Mouse (Mus musculus) heart, postnatal 36 days (tissue): ENCODE results near the gene Dcaf6. TPM values are rescaled to one million over a fixed set of nuclear protein-coding genes. Genes with fewer than 3 reads are reported as not detected.

ENCODE experiments used
- DNase-seq, 2 experiments: peaks; one replicate each; pipeline ENCODE4 v3.0.0; 2021 to 2022
- intact Hi-C: fragments of 180-260 bp; cut with DNase I; formaldehyde crosslinking; loops from one replicate; pipeline ENCODE4 v1.15.1; 2025
- total RNA-seq, 2 experiments: library from RNA; stranded (reverse); gene quantifications; 2 replicates each; pipeline ENCODE4 v1.2.3; 2021

Dcaf6 gene
- 100 to 1,000 TPM; 104 to 106 TPM for total RNA-seq

DNA sequence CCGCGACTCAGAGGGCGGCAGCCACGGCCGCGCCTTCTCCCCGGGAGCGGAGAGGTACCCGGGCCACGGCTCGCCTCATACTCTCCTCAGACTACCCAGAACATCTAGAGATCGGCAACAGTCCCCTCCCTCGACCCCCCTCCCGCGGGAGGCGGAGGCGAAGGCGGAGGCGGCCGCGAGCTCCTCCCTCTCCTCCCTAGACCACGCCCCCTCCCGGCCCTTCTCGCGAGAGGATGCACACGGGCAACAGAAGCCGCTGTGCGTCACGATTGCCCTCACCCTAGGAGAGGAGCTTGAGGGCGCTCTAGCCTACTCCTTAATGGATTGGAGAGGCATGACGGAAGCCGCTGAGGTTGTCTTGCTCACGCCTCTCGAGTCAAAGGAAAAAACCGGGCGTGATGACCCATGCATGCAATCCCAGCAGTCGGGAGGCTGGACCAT lies at the start of gene Dcaf6, which contains the start of gene Mpc2:
TSS of gene Dcaf6 (minus strand) at position 116 of the 441 bp plus-strand sequence.
TSS of gene Mpc2 (plus strand) at position 278 of the 441 bp plus-strand sequence.
- intact Hi-C loops, result loop anchor here (5.0 to 10.0 kb wide), 5 partner anchors 42 to 542 kb away; partner anchors contain the start of genes Creg1, Pou2f1 and Tiprl

DNA sequence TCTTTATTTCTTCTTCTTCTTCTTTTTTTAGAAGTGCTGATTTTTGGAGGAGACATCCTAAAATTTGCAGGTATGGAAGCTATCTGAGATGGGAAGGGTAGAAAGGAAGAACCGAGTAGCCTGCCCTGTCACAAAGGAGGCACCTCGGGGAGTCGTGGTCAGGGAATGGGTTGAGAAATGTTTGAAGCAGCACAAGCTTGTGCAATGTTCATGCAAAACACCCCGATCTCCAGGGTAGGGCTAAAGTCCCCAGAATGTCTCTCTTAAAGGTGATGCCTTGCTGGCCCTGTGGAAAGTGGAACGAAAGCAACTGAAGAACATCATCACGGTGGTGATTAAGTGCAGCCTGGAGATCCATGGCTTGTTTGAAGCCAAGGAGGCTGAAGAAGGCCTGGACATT lies 46.0 kb upstream of the Dcaf6 start:
- DNase-seq, result no peak
- intact Hi-C loops, result loop anchor here (10.0 kb wide), 1 partner anchor 122 kb away; no protein-coding TSS in a partner anchor

More for the DNA sequence above, at the start of gene Dcaf6, which contains the start of gene Mpc2:
- DNase-seq, result peak; percentile 100

GRCm38 (mm10) chr1:165503307-165504024 lies 43.2 kb upstream of the Dcaf6 start:
- DNase-seq, result peak; percentile 51 to 55
- intact Hi-C loops, result loop anchor here (2.0 to 10.0 kb wide), 3 partner anchors 41 to 251 kb away; partner anchors contain the start of genes Dcaf6 and Mpc2

DNA sequence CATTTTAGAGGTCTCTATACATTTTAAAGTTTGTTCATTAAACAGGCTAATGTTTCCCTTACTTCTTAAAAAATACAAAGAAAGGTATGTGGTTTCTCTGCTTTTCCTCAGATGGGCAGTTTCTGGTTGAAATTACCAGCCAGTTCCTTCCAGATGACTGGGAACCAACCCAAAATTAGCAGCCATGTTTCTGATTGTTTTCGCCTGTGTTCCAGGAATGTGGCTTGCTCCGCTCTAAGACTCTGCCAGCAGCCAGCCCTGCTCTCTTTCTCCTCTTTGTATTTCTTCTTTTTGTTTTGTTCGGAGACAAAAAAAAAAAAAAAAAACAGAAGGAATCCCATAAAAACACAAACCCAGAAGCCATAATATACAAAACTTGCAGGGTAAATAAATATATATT lies 38.6 kb upstream of the Dcaf6 start:
- DNase-seq, result no peak
- intact Hi-C loops, result no loop called here

- intact Hi-C loops, result no loop called here
- DNase-seq, result no peak
Observed at GRCm38 (mm10) chr1:165489197-165489596, 28.9 kb upstream of the Dcaf6 start.

DNA sequence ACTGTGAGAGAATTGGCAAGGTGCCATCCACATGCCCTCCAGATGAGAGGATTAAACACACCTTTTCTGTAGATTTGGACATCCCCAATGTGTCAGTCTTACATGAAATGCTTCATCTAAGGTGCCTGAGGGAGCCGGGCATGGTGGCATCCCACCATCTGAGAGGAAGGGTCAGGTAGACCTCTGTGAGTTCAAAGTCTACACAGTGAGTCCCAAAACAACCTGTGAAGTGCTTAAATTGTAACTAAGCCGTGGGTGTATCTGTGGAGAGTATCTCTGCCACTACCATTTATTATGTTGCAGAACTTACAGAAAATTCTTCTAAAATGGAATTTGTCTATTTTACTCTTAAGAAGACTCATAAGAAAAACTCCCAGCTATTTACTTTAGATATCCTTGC lies 25.8 kb upstream of the Dcaf6 start:
- intact Hi-C loops, result no loop called here
- DNase-seq, result no peak

DNA sequence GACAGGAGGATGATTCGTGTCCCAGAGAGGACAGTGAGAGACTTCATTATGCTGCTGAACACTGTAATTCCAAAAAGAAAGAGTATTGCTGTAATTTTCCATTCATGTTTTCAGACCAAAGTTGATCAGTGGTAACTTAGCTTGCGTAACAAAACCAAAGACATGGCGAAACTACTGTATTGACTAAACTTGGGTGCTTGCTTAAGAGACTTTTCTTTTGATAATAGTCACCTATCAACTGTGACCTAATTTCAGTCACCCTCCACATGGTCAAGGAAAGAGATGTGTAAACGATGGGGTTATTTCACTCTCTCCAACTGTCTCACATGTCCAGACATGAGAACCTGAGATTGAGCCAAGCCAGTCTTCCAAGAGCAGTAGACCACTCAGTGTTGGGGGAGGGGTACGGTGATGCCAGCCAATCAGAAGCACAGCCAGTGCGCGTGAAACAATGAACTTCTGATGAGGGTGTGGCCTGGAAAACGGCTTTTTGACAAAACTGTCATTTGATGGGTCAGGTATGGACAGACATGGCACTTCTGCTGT lies 24.5 kb upstream of the Dcaf6 start, which contains the start of gene Adcy10:
TSS of gene Adcy10 (plus strand) at position 496 of the 546 bp plus-strand sequence.
- intact Hi-C loops, result no loop called here
- no peak for DNase-seq

- intact Hi-C loops, result no loop called here
- no peak for DNase-seq
Observed at GRCm38 (mm10) chr1:165471490-165471889, 11.2 kb upstream of the Dcaf6 start.

DNA sequence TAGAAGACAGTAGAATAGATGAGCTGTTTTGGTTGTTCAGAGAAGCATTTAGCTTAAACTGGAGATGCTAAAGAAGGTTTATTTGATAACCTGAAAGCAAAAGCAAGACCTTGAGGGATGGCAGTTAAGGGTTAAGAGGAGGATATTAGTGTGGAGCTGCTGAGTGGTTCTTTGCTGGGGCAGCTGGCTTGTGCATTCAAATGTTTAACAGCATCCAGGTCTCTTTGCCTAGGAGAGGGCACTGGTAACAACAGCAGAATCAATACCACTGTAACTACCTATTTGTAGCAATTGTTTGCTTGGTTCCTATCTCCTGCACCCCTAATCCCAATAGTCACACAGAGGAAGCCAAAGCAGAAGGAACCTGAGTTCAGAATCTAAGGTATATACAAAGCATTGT lies 9.4 kb upstream of the Dcaf6 start:
- intact Hi-C loops, result loop anchor here (10.0 kb wide), 2 partner anchors 265 to 295 kb away; partner anchors contain the start of gene Creg1

DNA sequence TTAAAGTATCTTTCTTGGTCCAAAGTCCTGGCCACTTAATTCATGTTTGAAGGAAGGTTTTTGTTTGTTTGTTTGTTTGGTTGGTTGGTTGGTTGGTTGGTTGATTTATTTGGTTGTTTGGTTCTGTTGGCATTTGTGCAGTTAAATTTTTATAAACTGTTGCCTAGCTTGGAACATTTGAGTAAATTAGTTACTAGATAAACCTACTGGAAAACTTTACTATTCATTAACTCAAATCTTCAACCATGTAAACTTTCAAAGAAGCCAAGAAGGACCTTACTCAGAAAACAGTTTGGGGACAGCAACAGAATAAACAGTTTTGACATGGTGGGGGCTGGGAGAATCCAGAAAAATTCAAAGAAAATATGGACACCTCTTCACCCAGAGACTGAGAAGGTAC lies 8.7 kb upstream of the Dcaf6 start:
- no peak for DNase-seq
- intact Hi-C loops, result loop anchor here (10.0 kb wide), 2 partner anchors 266 to 296 kb away; partner anchors contain the start of gene Creg1

More for the DNA sequence above, 9.4 kb upstream of the Dcaf6 start:
- DNase-seq, result no peak

DNA sequence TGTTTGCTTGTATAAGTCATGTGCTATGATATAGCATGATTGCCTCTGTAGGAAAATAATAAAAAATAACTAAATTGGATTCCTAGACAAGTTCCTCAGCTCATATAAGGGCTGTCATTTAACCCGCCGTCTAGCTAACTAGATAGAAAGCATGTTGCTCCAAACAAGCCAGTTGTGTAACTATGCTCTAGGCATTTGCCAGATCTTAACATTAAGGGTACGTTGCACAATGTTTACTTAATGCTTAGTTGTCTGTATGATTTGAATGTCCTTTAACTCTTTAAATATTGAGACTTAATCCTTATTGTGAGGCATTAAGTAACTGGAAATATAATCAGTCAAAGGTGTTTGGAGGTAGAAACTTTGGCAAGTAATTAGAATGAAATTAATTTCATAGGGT lies 4.3 kb upstream of the Dcaf6 start:
- intact Hi-C loops, result loop anchor here (5.0 to 10.0 kb wide), 5 partner anchors 38 to 538 kb away; partner anchors contain the start of genes Creg1, Pou2f1 and Tiprl

GRCm38 (mm10) chr1:165462861-165463260 lies 2.6 kb upstream of the Dcaf6 start:
- intact Hi-C loops, result loop anchor here (5.0 to 10.0 kb wide), 5 partner anchors 39 to 539 kb away; partner anchors contain the start of genes Creg1, Pou2f1 and Tiprl
- DNase-seq, result no peak

More for the DNA sequence above, 4.3 kb upstream of the Dcaf6 start:
- no peak for DNase-seq

GRCm38 (mm10) chr1:165461681-165462080 lies 1.4 kb upstream of the Dcaf6 start:
- DNase-seq, result no peak
- intact Hi-C loops, result loop anchor here (5.0 to 10.0 kb wide), 5 partner anchors 41 to 541 kb away; partner anchors contain the start of genes Creg1, Pou2f1 and Tiprl

DNA sequence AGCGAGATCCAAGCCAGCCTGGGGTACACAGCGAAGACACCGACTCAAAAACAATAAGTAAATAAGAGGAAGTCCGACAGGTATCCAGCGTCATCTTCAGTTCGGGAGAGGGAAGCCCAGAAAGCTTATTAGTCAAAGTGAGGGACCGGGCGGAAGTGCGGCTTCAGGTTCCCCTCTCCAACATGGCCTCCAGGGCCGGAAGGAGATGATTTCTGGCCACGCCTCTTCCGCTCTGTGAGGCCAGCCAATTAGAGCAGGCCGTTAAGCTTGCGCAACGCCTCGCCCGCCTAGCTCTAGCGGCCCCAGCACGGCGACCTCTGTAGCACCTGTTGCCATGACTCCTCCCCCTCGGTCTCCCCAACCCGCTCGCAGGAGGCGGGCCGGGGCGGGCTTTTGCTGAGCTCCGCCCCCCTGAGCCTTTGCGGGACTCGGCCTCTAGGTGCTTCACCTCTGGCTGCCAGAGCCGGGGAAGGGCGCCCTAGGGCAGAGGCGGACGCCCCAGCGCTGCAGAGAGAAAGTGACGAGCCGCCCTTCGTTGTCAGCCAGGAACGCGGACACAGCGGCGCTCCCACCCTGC lies 614 bp upstream of the Dcaf6 start:
- peak; percentile 98 to 99 for DNase-seq
- intact Hi-C loops, result loop anchor here (5.0 to 10.0 kb wide), 5 partner anchors 41 to 541 kb away; partner anchors contain the start of genes Creg1, Pou2f1 and Tiprl

DNA sequence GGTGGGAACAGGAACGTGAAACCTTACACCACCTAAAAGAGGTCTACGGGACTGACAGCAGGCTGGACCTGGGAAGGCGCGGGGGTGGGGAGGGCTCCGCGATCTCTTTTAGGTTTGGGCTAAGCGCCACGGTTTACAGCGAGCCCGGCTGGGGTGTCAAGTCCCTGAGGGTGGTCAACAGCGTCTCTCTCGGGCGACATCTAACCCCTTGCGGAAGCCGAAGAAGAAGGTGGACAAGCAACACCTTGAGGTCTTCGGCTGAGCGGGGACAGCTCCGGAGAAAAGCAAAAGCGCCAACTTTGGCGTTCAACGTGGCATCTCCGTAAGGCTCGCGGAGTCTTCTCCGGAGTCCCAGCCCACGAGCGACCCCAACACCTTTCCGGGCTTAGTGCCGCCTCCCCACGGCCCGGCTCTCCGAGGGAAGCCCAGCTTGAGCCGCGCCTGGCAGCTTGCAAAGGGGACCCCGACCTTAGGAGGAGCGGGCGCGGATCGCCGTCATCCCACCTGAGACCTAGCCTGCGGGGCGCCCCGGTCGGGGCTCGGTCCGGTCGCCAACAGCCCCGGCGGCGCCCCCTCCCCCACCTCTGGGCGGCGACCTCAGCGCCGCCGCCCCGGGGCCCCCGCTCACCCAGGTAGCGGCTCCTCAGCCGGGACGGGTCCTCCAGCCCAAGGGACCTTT lies 633 bp downstream of the Dcaf6 start:
- intact Hi-C loops, result loop anchor here (5.0 to 10.0 kb wide), 7 partner anchors 43 to 543 kb away; partner anchors contain the start of genes Creg1, Pou2f1 and Tiprl
- DNase-seq, result peak; percentile 65 to 73

DNA sequence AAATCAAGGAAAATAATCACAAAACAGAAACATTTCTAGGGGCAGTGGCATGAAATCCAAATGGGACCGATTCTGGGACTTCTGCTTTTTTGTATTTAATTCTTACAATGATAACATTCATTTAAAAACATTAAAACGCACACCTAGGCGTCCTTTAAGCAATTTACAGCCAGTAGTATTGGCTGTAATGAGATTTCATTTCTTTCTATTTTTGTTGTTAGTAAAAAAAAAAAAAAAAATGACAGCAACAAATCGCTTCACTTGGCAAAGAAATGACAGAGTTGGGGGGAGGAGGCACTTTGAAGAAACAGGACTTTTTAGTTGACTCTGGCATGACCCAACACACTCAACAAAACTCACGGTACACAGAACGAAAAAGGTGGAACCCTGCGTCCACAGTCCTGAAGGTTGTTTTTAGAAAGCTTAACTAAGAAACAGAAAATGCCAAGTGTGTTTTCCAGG lies 1.2 kb downstream of the Dcaf6 start:
- DNase-seq, result no peak
- intact Hi-C loops, result loop anchor here (5.0 to 10.0 kb wide), 2 partner anchors 64 to 183 kb away; no protein-coding TSS in a partner anchor

- intact Hi-C loops, result no loop called here
- no peak for DNase-seq
Observed at GRCm38 (mm10) chr1:165441719-165442118, 18.6 kb downstream of the Dcaf6 start.

- DNase-seq, result no peak
- intact Hi-C loops, result no loop called here
Observed at GRCm38 (mm10) chr1:165441201-165441600, 19.1 kb downstream of the Dcaf6 start.

DNA sequence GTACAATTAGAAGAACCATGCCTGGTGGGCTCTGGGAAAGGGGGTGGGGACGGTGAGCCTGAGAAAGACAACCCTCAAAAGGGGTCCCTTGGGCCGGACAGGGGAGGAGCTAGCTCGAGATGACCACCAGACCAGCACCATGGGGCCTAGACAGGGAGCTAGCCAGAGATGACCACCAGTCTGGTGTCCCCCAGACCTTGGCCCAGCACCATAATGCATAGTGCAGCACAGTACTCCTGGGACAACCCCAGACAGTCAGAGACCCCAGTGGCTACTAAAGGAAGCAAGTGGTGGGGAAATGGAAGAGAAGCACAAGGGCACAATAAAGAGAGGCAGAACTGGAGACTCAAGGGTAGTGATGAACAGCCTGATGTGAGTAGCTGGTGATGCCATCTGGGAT lies 19.5 kb downstream of the Dcaf6 start:
- intact Hi-C loops, result no loop called here
- DNase-seq, result no peak
